In genomic region chr7:128860141-128860540, GRCm38 (mm10) we compare ENCODE assay signal across 8 mouse cellular contexts.
DNase-seq lines count a peak whose midpoint lies in the region; ATAC-seq and TF ChIP-seq lines count a peak whose summit lies in the region.

No protein-coding gene starts in this region.

- DNase-seq in forebrain, embryonic 10.5 days (ENCODE audit: extremely low spot score, low spot score) = peak; percentile 71
- DNase-seq in left cerebral cortex, adult 2 months (ENCODE audit: extremely low spot score in 1 of 2, low spot score in 2 of 2) = peak; percentile 64 to 76
- peak; percentile 81 for DNase-seq in mesoderm, embryonic 11.5 days (ENCODE audit: low read depth, low spot score)
- DNase-seq in stomach, postnatal 0 days (ENCODE audit: low spot score) = peak; percentile 78

- ATAC-seq in forebrain, embryonic 12.5 days (ENCODE audit: low FRiP score) = no peak
- peak; percentile 79 for ATAC-seq in erythroblast, adult 5-6 weeks (replicated peaks; ENCODE audit: low FRiP score, poor library complexity, severe bottlenecking)
- ATAC-seq in hematopoietic stem cell, adult 5-6 weeks (replicated peaks in 1 of 2; ENCODE audit: insufficient read depth in 1 of 2, low FRiP score in 2 of 2, low TSS enrichment in 1 of 2, low read depth in 1 of 2, poor library complexity in 2 of 2, severe bottlenecking in 2 of 2) = peak; percentile 59 to 74; a peak in 3 of 4 replicates
- ATAC-seq in stomach, postnatal 0 days (ENCODE audit: low FRiP score, low TSS enrichment) = peak; percentile 63; the same call in 1 of the 2 replicates

- no peaks in the 10 kb centered on the region for H3K9me3 ChIP-seq in forebrain, embryonic 10.5 days
- H3K9me3 ChIP-seq in forebrain, embryonic 12.5 days = no peaks in the 10 kb centered on the region
- no peaks in the 10 kb centered on the region for H3K9me3 ChIP-seq in stomach, postnatal 0 days (ENCODE audit: control insufficient read depth, low read length)

- TF ChIP-seq CTCF in bone marrow, adult 2 months (IDR thresholded peaks at IDR 0.05; ENCODE audit: control insufficient read depth, insufficient read depth, low read length) = peak; percentile 69
- peak; percentile 92 for TF ChIP-seq CTCF in left cerebral cortex, adult 2 months (IDR thresholded peaks at IDR 0.05)
- TF ChIP-seq CTCF in stomach, postnatal 0 days (IDR thresholded peaks at IDR 0.05; ENCODE audit: low read depth) = peak; percentile 95

- no peaks in the 10 kb centered on the region for H3K27me3 ChIP-seq in forebrain, embryonic 10.5 days (ENCODE audit: poor library complexity, severe bottlenecking)
- H3K27me3 ChIP-seq in forebrain, embryonic 12.5 days = no peaks in the 10 kb centered on the region
- no peaks in the 10 kb centered on the region for H3K27me3 ChIP-seq in stomach, postnatal 0 days (ENCODE audit: control insufficient read depth, insufficient read depth, low read length)

- H3K4me1 ChIP-seq in forebrain, embryonic 10.5 days = no peaks in the 10 kb centered on the region
- no peaks in the 10 kb centered on the region for H3K4me1 ChIP-seq in forebrain, embryonic 12.5 days
- no peaks in the 10 kb centered on the region for H3K4me1 ChIP-seq in bone marrow, adult 2 months (ENCODE audit: control insufficient read depth, insufficient read depth, low read length)
- H3K4me1 ChIP-seq in stomach, postnatal 0 days (replicated peaks; ENCODE audit: control insufficient read depth, insufficient read depth) = no peaks in the 10 kb centered on the region

- no peak overlapping the region for H3K4me3 ChIP-seq in forebrain, embryonic 10.5 days
- H3K4me3 ChIP-seq in forebrain, embryonic 12.5 days (replicated peaks) = no peak overlapping the region
- H3K4me3 ChIP-seq in bone marrow, adult 2 months (replicated peaks; ENCODE audit: control insufficient read depth, low read depth, low read length) = no peak overlapping the region
- H3K4me3 ChIP-seq in left cerebral cortex, adult 2 months = no peak overlapping the region
- H3K4me3 ChIP-seq in stomach, postnatal 0 days (ENCODE audit: low read depth, low read length) = no peak overlapping the region

- TF ChIP-seq EP300 in stomach, postnatal 0 days (optimal IDR thresholded peaks at IDR 0.05) = no peak

- TF ChIP-seq POLR2A in bone marrow, adult 2 months (IDR thresholded peaks at IDR 0.05; ENCODE audit: borderline replicate concordance, control insufficient read depth, low read depth, low read length) = no peak

- H3K9ac ChIP-seq in forebrain, embryonic 12.5 days = no peak overlapping the region
- no peak overlapping the region for H3K9ac ChIP-seq in stomach, postnatal 0 days (ENCODE audit: low read length)

- 5% methylated on average over 3 of the region's 3 CpGs for WGBS in forebrain, embryonic 10.5 days
- 2% methylated on average over 3 of the region's 3 CpGs for WGBS in forebrain, embryonic 12.5 days
- WGBS in bone marrow, adult 2 months = 3% methylated on average over 3 of the region's 3 CpGs
- 1% methylated on average over 3 of the region's 3 CpGs for WGBS in stomach, postnatal 0 days

- H3K27ac ChIP-seq in forebrain, embryonic 10.5 days = no peak overlapping the region
- H3K27ac ChIP-seq in forebrain, embryonic 12.5 days = no peak overlapping the region
- H3K27ac ChIP-seq in bone marrow, adult 2 months (ENCODE audit: control insufficient read depth, insufficient read depth, low read depth, low read length, poor library complexity) = no peak overlapping the region
- H3K27ac ChIP-seq in left cerebral cortex, adult 2 months = no peak overlapping the region
- no peak overlapping the region for H3K27ac ChIP-seq in stomach, postnatal 0 days (replicated peaks)

- no peaks in the 10 kb centered on the region for H3K36me3 ChIP-seq in forebrain, embryonic 10.5 days (replicated peaks)
- H3K36me3 ChIP-seq in forebrain, embryonic 12.5 days (replicated peaks) = no peaks in the 10 kb centered on the region
- H3K36me3 ChIP-seq in stomach, postnatal 0 days (ENCODE audit: control insufficient read depth, insufficient read depth, low read length) = no peaks in the 10 kb centered on the region

- H3K4me2 ChIP-seq in forebrain, embryonic 12.5 days = no peak overlapping the region
- H3K4me2 ChIP-seq in stomach, postnatal 0 days (replicated peaks; ENCODE audit: low read depth) = no peak overlapping the region

- intact Hi-C loops in left cerebral cortex, adult 2 months (cut with DNase I) = loop anchor here (2.0 to 10.0 kb wide), 3 partner anchors 377 to 647 kb away; no protein-coding TSS in a partner anchor
